Mouse (Mus musculus): ENCODE measurements at regions not wholly inside any gene's neighbourhood (a gene's known extent, or its start where the extent isn't known, plus 50 kb on each side); places are given as distances from the start of the nearest gene placed in this dataset.

DNA sequence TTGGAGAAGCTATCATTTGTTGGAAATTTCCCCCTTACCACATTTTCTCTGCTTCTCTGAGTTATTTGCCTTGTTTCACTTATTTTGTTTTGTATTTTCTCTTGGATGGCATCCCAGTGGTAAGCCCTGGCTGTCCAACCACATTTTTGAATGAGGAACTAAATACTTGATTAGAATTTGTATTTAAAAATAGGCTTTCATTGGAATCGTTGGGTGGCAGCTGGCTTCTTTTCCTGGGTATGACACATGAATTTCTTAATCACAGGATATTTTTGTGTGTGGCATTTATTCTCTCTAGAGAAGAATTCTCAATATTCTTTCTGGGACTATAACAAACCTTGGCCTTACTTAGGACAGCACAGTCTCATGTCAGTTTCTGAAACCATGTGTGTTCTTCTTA, 286.5 kb downstream of the Gm11146 start:
- no peak for DNase-seq

DNA sequence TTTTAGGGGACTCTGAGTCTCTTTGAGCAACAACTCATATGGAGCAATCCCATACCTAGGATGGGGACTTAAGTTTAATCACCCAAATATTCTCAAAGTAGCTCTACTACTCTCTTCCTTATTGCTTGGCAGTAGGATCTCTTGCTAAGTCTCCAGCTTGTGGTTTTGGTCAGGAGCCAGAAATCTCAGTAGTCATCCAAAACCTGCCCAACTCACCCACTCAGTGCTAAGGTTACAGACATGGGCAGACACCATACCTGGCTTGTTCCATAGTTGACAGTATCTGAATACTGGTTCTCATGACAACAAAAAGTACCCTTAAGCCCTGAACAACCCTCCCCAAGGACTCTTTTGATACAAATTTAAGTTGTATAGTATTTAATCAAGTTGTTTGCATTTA, 288.7 kb downstream of the Gm11146 start:
- no peak for DNase-seq

DNA sequence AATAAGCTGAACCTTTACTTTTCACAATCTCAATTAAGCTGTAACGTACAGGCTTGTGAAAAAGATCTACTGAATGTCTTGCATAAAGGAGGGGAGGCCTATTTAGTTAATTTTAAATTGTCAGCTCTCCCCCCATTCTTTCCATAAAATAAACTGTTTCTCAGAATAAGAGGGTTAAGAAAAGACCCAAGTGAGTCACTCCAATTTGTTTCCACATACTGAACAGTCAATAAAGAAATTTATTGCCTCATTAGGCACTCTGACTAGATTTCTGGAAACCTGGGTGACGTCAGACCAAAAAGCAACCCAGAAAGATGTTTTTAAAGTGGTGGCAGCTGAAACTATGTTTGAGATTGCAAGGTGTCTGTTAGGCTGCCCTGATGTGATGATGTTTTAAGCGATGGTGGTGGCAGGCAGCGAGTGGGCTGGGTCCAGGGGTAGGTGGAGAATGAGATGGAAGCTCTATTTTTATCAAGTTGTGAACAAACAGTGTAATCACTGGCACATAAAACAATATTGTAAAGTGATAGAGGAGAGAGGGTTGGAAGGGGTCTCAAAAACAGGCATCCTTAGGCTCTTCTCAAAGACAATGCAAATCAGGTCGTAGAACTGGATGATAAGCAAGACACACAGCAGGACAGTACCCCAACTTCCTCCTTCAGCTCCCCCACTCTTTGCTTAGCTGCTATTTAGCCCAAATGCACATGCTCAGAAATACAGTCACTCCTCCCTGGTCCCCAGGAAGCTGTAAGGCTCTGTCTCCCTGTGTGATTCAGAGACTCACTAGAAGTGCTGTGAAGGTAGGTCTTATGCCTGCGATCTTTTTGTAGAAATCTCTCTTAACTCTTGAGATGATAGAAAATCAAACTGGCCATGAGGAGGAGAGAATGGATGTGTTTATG, 288.0 kb downstream of the Usp25 start:
- no peak for DNase-seq

DNA sequence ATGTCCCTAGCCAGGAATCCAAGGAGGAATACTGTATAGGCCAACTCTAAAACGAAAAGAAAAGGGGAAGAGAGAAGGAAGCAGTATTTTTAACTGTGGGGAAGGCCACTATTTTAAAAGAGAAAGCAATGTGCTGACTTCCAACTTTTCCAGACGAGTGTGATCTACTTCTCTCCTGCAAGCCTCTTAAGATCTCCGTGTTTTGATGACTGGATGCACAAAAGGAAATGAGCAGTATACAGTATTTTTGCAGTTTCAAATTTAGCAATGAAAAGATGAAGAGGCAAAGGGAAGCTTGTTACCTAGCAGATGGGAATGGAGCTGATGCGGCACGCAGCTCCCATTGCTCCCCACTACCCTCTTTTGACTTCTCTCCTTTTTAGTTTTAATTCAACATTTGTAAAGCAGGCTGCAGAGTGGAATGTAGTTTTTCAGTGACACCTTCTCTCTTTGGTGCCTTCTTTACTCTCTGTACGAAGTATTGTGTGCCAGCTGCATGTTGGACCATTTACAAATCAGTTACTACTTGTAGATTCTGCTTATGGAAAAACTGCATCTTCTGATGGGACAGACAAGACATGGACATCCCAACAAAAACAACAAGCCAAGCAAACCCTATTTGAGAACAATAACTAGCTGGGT, 287.2 kb downstream of the Usp25 start:
- DNase-seq, result no peak

DNA sequence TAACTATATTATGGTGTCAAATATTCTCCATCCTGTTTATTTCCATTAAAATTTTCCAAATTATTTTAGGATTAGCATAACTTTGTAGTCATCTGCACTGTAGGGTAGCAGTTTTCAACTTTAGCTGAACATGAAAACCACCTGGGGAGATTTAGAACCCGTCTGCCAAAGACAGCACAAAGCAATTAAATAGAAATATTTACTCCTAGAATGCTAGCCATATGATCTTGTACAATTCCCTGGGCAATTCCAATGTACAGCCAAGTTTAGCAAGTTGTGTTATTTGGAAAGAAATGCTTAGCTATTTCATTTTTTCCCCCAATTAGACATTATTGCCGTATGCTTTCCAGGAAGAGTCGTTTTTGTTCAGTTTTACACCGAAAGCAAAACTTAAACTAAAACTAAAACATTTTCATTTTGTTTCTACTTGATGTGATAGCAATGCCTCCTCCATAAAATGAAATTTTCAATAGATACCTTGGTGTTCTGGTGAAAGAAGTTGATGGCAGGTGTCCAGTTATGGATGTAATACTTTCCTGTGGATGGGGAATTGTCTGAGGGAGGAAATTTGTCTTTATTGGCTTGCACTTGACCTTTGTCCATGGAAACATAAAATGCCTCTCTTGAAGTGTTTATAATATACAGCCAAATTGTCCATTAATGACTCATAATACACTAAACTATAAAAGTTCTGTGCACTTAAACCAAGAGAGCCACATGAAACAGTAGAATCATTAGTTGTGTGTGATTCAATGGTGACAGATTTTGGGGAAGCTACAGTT, 282.3 kb downstream of the Usp25 start:
- DNase-seq, result no peak

DNA sequence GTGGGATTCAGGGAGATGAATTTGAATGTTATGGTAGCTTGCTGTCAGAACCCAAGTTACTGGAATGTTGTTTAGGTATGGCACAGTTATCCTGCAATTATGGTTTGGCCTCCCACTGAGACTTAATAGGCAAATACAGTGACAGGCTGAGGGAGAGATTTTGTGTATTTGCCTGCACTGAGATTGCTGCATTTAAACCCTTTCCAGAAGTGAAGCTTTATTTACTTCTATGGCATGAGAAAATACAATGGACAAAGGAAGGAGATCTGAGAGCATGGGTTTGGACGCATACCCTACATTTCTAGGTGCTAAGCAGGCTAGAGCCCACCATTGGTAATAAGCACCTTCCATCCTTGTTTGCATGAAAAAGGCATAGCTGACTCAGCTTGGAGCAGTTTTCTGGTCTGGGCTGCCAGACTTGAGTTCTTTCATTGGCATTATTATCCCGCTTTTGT, 278.8 kb downstream of the Usp25 start:
- DNase-seq, result no peak

DNA sequence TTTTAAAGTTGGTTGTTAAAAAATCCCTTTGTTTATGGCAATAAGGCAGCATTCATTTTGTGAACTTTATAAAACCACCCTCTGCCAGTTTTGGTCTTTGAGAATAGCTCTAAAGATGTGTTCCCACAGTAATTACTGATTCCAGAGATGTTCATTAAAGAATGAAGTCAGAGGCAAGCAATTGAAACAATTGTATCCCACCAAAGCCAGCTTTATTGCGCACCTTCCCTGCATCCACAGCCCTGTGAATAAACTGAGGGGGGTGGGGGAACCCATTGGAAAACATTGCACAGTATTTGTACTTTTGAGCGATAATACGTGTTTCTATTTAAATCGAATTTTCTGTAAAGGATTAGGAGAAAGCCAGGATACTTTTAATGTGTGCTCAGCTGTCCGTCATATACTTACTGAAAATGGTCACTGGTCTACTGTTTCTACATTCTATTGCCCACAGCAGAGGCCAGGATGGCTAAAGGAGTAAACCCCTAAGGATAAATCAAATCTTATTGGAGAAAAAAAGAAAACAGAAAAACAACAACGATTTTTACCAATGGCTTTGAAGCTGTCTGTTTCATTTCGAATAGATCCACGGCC, 278.3 kb downstream of the Usp25 start:
- DNase-seq, result no peak

DNA sequence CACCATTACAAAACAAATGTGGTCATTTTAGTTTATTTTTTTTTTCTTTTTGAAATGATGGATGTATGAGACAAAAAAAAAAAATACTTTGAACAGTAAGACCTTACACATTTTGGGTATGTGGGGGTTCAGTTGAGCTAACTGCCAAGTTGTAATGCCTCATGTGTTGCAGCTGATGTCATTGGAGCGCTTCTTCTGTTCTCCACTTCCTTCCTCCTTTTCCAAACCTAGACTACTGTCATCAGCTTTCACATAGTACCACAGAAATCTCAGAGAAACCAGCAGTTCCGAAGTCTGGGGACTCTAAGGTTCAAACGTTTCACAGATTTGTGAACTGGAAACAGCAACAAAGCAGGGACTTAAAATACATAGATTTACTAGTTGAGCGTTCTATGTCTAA, 270.7 kb downstream of the Usp25 start:
- no peak for DNase-seq

DNA sequence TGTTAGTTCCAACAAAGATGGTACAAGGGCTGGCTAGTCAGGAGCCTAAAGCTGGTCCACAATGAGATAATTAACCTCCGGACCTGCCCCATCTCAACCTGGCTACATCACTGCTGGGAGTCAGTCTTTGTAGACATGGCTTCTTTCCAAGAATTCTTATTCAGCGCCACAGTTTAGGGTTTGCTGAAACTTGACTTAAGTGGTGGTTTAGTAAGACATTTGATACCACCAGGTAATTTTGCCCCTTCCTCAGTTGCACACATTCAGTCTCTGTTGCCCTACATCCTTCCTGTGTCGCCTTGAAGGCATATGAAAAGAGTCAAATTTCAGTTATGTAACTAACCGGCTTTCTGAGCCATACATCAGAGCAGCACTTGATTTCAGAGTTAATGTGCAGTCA, 266.4 kb downstream of the Usp25 start:
- no peak for DNase-seq

DNA sequence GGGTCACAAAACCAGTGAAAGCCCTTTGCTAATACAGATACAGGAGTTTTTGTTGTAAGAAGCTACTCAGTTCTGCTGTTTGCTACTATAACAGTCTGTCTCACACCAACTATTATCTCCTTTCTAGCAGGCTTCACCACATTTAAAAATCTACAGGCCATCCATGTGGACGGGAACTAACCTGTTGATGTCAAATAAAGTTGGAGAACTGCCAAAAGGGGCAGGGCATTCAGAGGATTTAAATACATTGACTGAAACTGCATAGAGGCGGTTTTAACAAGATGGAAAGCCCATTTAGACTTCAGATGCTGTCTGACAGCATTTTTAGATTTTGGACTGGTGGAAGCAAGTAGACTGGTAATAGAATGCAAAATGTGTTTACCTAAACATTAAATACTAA, 266.0 kb downstream of the Usp25 start:
- no peak for DNase-seq

DNA sequence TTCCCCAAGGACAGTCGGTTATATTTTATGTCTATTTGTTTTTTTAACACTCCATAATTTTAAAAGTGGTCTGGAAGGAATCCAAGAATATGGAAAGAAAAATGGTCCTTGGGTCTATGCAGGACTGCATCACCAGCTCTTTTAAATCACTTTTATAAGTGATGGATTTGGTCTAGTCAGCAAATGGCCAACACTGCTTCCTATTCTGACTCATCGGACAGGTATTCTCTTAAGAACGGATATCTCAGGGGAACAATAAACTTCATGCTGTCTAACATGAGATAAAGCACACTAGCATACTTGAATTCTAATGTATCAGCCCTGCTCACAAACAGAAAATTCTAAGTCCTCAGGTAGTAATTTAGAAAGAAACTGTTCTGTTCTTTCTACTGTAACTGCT, 259.8 kb downstream of the Usp25 start:
- no peak for DNase-seq

DNA sequence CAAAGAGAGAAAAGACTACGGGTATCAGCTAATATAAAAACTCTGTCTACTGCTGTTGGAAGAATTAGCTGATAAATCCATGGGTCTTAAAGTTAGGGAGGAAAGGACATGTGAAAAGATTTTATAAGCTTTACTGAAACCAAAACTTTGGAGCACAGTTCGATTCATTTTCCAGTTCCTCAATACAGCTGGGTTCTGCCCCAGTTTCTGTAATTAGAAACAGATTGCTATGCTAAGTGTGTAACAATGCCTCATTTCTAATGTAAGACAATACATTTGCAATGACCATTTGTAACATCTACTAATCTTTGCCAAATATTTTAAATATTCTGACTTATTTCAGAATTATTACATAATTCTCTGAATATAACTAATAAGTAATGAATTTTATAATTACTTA, 255.4 kb downstream of the Usp25 start:
- DNase-seq, result no peak

DNA sequence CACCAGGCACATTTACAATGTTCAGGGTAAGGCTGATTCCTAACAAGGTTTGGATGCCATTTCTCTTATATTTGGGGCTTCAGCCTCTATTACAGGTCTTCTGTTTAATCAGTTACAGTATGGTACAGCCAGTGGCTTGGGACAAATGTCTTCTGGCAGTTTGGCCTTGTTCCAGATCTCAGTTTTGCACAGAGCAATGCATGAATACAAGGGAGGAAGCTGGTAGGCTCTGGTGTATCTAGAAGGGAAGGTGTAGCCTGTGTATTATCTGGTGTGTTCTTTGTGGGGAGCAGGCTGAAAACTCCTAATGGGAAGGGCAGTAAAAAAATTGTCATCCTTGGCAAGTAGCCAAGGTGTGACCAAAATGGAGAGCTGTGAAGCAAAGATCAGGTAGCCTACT, 254.2 kb downstream of the Usp25 start:
- DNase-seq, result no peak

DNA sequence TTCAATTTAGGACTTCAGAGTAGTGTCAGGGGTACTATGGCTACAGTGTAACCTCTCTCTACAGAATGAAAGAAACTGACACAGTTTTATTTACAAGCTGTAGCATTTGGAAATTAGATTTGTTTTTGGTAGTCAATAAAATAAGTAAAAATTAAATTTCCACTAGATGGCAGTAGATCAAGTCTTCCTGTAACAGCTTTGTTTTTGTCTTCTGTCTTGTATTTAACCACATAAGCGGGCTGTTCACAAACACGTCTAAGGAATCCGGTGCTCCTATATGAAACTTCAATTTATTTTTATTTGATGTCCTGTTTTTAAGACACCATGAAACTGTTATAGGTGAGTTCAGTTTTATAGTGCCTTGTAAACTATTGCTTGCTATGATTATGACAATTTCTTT, 238.8 kb downstream of the Usp25 start:
- no peak for DNase-seq

DNA sequence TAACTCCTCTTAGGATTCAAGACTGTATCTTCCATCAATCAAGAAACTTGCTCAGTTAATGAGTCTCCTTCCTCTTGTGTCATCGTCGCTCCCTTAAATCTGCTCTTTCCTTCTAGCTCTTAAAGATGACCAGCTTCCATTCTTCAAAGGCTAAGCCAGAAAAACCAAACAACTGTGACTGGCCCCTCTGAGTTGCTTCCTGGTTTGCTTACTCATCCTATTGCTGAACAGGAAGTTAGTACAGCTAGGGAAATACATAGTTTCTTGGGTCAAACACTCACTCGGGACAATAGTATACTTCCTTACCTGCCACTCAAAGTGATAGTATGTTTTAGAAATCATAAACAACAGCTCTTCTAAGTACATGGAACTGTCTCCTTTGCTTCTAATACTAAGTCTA, 237.9 kb downstream of the Usp25 start:
- DNase-seq, result no peak

DNA sequence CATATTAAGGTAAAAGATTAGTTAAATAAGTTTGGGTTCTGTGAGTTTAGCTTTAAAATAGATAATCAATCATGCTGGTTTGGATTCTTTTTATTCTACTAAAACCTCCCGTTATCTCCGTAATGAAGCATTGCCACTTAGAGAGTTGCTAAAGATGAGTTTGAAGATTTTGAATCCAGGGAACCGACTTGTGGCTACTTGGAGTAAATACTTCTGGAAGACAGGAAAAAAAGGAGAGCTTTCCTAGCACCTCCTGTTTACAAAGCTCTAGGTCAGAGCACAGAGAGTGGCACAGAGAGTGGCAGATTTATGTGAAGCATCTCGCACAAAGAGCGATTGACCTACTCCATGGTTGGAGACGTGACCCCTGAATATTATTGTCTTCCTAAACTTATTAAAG, 227.4 kb downstream of the Usp25 start:
- no peak for DNase-seq

DNA sequence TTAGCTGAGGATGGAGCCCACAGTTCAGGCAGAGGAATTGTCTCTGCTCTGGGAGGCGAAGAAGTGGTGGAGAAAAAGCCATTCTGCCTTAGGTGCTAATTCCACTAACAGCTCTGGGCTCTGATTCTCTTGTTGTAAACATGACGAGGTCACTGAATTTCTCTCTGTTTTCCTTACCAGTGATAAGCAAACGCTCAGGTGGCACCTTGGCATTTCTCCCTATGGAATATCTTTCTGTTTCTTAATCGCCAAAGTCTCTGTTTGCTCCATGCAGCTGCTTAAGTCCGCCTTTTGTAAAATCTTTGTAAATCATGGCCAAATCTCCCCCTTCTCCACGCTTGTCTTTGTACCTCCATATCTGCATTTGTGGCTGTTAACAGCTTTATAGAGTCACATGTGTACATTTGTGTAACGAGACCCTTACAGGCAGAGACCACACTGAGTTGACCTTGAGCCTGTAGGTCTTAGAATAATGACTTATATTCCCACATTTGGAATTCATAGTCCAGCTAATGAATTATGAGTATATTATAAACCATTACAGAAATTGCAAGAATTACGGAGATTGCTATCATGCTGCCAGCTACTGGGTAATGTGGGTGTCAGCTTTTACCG, 225.8 kb downstream of the Usp25 start:
- no peak for DNase-seq

DNA sequence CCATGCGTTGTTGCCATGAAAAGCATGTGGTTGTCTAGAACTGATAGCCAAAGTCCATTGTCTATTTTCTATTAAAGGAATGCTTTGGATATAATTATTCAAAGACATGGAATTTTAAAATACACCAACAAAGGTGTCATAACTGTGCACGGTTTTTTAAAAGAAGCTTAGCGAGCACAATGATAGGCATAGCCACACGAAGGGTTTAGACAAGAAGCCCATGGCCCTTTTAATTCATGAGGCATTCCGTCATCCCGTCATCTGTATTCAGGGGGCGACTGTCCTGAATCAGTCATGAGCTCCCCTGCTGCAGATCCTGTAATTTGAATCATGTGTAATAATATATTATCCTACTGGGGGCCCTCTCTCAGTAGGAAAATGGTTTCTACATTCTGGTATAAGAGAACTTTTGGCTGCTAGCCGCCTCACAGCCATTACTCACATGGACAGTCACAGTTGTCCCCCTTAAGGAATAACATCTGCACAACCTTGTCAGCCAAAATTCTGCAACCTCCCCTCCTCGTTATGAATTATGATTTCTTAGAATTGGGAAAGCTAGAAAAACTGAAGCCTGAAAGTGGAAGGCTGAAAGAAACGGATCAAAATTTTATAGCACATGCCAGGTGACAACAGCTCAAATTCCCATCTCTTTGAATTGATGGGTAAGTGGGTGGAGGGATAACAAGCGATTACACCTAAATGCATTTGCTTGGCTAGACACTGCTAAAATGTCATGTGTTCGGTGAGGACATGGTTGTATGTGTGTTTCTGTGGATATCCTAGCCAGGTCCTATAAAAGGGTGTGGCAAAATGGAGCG, 225.1 kb downstream of the Usp25 start:
- no peak for DNase-seq

DNA sequence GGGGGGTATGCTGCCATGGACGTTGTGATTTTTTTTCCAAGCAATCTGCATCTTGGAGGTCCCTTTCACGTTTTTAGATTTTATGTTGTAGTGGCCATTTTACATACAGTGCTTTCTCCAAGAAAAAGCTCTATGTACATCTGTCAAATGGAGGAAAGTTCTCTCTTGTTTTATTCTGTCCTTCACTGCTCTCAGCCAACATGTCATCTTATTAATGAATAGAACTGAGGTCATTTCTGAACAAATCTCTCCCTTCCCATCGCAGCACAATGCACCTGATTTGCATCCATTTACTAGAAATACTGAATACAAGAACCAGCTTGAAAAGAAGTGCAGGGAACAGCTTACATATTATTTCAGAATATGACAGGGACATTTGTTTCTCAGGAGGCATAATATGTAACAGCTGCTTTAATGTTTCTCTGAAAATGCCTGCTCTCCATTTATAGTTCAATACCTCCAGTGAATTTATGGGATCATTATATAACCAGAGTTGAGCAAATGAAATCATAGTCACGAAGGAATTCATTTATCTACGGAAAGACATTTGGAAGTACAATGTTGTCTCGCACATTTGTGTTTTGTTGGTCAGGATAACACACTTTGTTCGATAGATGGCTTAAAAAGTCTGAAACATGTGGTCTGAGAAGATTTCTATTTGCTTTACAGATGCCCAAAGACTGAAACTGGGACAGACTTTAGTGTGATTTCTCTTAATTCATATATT, 224.3 kb downstream of the Usp25 start:
- DNase-seq, result no peak

DNA sequence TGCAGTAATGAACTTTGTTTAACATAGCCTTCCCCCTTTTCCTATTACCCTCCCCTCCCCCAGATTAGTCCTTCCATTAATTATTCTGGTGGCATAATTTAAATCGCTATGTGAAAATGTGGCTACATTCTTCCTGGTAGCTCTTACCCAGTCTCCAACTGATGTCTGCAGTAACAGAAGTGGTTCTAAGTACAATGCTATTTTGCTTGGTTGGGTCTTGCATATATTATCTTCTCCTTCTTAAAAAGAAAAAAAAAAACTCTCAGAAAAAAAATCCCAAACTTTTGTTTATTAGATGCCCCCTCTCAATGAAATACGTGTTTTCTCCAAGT, 223.7 kb downstream of the Usp25 start:
- DNase-seq, result no peak

All from adrenal gland, postnatal 10 days (tissue).